Mouse (Mus musculus) stomach, postnatal 0 days (tissue): ENCODE data around the gene Ascc1.

ENCODE experiments used
- CTCF ChIP-seq: IDR thresholded peaks from 2 replicates; pipeline ENCODE4 v1.5.1; 2016; ENCODE audit warnings: antibody characterized with exemption, low read depth, mild to moderate bottlenecking, moderate library complexity
- EP300 ChIP-seq: optimal IDR thresholded peaks from 2 replicates; pipeline ENCODE3; 2016; ENCODE audit warnings: antibody characterized with exemption

DNA sequence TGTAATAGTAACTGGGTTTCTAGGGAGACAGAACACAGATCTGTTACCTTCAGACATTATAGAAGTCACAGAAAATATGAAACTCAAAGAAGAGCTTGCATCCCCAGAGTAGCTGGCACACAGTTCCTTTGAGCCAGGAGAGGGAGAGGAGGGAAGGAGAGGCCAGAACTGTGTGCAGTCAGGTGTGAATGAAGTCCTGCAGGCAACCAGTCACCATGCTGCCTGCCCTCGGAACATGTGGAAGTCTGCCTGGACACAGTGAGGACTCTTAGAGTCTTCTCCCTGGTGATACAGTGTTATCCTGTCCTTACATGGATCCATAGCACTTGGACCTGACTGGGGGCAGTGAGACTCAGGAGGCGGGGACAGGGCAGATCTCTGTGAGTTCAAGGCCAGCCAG, 89.7 kb downstream of the Ascc1 start:
- TF ChIP-seq CTCF (no peak), EP300 (no peak)
